Mouse (Mus musculus) left cerebral cortex, adult 9 months (tissue): ENCODE results near the gene 4930404N11Rik.
A peak's percentile ranks its signal among the peaks of the same experiment; 100 is the strongest.

Experiments
- DNase-seq, 2 experiments: peaks; one replicate each; pipeline ENCODE4 v3.0.0; 2022; ENCODE audit warnings: low spot score in 2 of 2

The 4930404N11Rik gene

DNA sequence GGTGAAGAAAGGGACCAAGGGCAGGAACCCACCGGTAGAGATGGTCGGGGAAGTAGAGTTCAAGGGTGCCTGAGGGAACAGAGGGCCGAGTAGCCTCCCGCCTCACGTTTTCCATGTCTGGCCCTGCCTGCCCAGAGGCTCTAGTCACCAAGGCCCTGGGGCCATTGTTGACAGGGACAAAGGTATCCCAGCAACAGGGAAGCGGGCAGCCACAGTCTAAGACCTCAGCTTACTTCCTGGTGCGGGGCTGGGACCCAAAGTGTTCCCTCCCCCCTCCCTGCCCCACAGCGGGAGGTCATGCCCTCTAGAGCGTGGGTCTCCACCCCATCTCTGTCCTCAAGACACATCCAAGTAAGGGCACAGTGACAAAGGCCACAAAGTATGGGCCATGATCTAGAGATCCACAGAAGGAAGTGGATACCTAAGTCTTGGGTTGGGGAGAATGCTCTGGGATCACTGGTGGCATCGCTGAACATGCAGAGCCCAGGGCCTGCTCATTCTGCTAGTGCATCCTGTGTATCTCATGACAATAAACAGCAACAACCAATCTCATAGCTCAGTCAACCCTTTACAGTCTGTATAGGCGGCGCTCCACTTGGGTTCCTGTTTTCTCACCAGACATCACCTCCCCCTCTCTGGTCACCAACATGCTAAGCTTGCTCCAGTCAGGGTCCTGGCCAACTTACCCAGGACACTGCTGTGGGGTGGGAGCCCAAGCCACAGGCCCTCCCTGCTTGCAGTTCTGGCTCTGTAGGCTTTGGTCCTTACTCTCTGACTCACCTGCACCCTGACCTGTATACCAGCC, at the start of gene 4930404N11Rik:
Gene 4930404N11Rik (minus strand): TSS at position 145 of the 805 bp plus-strand sequence.
- DNase-seq = no peak

GRCm38 (mm10) chr10:81415146-81415545, 49.5 kb upstream of the 4930404N11Rik start:
- DNase-seq = no peak

GRCm38 (mm10) chr10:81414682-81415081, 49.1 kb upstream of the 4930404N11Rik start:
- DNase-seq = no peak

DNA sequence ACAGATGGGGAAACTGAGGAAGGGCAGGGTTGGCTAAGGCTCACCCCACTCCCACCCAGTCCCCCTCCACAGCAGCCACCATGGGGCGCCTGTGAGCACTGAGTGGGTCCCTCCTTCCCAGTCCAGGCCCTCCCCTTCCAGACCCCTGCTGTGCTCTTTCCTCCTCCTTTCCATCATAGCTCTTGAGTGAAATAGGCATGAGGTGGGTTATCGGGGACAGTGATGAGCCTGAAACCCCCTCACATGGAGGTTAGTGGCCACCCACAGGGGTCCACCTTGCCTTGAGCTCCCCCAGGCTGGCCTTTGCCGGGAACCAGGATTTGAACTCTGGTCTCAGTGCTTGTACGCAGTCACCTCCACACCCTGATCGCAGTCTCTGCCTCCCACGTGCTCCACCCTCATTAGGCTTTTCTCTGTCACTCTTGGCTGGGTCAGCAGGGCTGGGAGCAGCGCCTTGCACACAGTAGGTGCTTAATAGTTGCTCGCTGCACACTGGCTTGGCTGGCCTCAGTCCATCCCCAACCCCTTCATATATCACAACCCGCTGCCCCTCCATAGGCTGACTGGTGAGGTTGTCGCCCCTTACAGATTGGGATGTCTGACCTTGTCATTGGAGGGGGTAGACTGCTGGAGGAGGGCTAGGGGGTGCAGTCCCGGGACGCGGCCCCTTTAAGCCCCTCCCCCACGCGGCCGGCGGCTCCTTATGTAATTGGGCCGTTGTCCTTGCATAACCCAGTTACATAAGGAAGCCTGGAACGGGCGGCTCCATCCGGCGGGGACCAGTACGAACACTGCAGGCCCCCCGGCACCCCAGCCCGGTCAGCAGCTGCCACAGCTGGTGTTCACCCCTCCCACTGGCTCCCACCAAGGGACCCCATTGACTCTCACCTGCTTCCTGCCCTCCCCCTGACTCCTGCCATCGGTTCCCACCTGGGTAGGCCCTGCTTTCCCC, 48.0 kb upstream of the 4930404N11Rik start:
- peak in 1 of 2 experiments; percentile 81 for DNase-seq

GRCm38 (mm10) chr10:81412586-81413309, 47.1 kb upstream of the 4930404N11Rik start:
- DNase-seq = no peak

GRCm38 (mm10) chr10:81411471-81412400, 46.1 kb upstream of the 4930404N11Rik start:
- peak in 1 of 2 experiments; percentile 79 for DNase-seq

DNA sequence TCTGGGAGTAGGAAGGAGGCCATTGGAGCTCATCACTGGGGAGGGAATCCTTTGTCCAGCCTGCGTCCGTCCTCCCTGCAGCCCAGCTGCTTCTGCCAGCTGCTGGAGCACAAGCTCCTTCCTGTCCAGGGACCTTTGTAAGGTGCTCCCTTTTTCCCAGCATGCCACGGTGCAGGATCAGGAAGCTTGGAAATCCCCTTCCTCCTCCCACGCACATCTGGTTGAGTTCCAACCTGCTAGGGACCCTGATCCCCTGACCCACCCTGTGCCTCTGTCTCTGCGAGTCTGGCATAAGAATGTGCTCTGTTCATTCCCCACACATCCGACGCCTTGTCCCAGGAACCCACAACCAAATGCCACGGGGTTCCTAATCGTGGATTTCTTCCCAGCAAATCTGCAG, 45.4 kb upstream of the 4930404N11Rik start:
- no peak for DNase-seq

DNA sequence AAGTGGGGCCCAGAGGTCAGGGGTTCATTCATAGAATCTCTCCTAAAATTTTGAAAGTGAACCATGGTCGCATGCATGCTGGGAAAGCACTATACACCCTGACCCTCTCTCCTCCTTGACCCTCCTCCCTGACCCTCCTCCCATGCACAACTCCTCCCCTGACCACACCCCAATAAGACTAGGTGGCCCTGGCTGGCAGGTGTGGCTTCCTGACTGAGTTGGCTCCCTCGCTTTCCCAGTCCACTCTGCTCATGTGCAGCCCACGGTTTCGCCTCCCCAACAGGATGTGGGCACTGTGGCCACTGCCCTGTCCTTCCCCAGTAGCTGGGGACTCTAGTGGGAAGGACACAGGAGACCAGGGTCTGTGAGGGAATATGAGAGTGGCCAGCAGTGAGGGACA, 44.7 kb upstream of the 4930404N11Rik start:
- DNase-seq = no peak

DNA sequence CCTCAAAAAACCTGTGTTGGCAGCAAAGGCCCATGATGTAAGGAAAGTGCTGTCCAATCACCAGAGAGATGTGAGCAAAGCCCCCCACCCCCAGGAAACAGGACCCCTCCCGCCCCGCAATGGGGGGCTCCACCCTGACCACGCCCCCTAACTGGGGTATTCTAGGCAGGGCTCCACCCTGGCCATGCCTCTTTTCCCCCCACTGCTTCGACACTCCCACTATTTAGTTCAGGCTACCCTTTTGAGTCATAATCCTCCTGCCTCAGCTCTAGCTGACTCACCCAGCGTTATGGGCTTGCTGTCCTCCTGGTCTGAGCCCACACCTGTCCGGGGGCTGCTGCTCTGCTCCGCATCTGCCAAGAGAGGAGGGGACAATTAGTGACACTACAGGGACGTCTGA, 43.7 kb upstream of the 4930404N11Rik start:
- DNase-seq = no peak

DNA sequence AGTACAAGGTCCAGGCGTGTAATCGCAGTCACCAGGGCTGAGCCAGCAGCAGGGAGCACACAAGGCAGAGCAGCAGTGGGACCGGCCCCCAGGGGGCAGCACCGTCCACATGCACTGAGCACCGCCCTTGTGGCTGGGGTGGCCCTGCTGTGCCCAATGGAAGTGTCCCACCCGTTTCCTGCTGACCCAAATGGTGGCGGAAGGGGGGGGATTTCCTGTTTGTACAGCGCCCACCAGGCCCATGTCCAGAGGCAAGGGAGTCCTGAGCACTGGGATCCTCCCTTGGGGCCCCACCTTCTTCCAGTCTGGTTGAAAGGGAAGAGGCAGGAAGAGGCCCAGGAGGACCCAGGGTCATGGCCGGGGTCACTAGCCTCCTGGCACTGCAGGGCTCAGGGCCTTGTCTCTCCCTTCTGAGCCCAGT, 43.3 kb upstream of the 4930404N11Rik start:
- peak in 1 of 2 experiments; percentile 70 for DNase-seq

DNA sequence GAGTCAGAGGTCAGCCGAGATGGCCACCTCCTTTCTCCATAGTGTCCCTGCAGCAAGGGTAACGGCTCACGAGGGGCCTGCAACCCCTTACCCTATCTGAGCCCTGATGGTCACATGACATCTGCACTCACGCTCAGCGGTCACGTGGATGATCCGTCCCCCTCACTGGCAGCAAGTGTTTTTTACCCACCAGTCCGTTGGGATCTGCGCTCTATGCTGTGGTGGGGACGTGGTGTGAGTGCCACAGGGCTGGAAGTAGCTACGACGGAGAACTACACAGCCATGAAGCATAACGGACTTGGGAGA, 42.8 kb upstream of the 4930404N11Rik start:
- no peak for DNase-seq

DNA sequence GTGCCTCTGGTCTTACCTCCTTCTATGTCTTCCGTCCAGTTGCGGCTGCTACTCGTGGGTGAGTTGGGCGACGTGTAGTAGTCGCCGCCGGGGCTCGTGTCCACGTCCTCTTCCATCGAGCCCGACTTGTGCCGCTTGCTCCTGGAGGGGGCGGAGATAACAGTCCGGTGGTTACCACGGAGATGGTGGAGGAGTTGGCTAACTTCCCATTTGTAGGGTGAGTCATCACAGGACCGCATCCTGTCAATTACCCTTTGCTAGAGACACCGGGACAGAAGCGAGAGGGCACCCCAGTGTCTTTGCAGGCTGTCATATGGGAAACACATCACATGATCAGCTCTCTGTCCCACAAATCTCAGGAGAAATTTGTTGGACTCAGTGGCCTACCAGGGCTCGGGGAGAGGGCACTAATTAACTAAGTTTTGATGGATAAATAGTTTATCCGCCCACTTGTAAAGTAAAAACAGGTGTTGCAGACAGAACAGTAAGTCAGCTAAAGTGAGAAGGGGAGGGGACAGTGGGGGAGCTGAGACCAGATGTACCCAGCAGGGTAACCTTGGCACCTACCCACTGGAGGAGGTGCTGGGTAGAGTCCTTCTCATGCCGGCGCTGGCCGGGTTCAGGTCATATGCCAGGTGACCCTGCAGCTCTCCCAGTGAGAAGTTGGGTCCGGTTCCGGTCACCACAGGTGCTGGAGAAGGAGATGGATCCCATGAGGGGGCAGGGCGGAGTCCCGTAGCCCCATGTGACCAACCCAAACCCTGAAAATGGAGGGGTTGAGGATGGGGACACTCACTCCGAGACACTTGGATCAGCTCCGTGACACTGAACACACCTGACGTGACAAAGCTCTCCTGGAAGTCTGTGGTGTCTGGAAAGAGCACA, 42.2 kb upstream of the 4930404N11Rik start:
- peak in 1 of 2 experiments; percentile 86 for DNase-seq

GRCm38 (mm10) chr10:81406504-81407440, 41.2 kb upstream of the 4930404N11Rik start:
- no peak for DNase-seq

GRCm38 (mm10) chr10:81405588-81406201, 40.1 kb upstream of the 4930404N11Rik start:
- peak in 1 of 2 experiments; percentile 71 for DNase-seq

GRCm38 (mm10) chr10:81404720-81405119, 39.1 kb upstream of the 4930404N11Rik start:
- no peak for DNase-seq

GRCm38 (mm10) chr10:81404082-81404481, 38.5 kb upstream of the 4930404N11Rik start:
- DNase-seq = no peak

GRCm38 (mm10) chr10:81403511-81403910, 37.9 kb upstream of the 4930404N11Rik start:
- DNase-seq = no peak

DNA sequence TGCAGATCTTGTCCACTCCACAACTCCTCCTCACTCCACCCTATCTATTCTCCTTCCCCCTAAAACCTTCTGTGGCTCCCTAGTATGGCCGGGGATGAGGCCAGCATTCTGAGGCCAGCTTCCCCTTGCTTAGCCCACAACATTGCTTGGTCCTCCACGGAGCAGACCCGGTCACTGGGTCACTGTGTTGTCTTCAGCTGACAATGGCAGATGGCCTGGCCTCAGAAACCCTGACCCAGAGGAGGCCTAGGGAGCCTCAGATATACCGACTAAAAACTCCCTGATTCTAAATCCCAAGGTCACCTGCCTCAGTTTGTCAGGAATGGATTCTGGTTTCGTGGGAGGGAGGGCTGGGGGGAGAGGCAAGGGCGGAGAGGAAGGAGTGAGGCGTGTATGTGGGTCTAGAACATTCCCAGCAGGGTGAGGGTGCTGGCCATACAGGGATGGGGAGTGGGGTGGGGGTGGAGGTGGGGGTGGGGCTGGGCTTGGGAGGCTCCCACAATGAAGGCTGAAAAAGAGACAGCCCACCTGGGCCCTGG, 36.7 kb upstream of the 4930404N11Rik start:
- DNase-seq = no peak
